8 mouse cellular contexts compared by ENCODE assay signal in the genomic region with DNA sequence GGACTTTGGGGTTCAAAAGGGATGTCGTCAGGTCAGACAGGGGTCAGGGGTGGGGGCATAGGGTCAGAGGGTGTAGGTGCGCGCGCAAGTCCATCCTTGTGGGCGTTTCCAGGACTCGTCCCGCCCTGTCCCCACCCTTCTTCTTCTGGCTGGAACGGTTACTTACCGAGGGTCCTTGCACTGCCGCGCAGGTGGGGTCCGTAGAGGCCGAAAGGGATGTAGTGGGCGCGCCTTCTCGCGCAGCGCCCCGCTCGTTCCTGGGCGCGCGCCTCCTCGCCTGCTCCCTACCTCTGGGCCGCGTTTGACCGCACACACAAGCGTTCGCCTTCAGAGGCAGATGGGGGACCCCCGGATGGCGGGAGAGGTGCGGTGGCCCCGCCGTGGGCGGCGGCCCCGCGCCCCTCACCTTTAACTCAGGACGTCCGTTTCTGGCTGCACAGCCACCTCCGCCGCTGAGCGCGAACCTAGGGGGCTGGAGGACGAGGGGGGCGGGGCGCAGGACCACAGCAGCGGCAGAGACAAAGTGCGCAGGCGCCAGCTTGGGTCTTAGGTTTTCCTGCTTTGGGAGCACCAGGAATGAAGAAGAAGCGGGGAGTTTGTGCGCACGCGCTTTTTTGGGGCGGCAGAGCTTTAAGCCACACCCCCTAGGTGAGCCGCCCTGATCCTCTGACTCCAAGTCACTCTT. TPM values are rescaled to one million over a fixed set of nuclear protein-coding genes. Genes with fewer than 3 reads are reported as not detected.
DNase-seq lines count a peak whose midpoint lies in the region; ATAC-seq lines count a peak whose summit lies in the region.

A gene (minus strand): TSS at position 474 of the 685 bp plus-strand sequence.

- no peaks in the 10 kb centered on the region for H3K27me3 ChIP-seq in megakaryocyte, embryonic 14.5 days (replicated peaks)
- H3K27me3 ChIP-seq in intestine, embryonic 14.5 days (replicated peaks; ENCODE audit: control insufficient read depth, insufficient read depth, low read length), result no peaks in the 10 kb centered on the region
- no peaks in the 10 kb centered on the region for H3K27me3 ChIP-seq in midbrain, embryonic 10.5 days (ENCODE audit: low read depth, poor library complexity, severe bottlenecking)
- no peaks in the 10 kb centered on the region for H3K27me3 ChIP-seq in stomach, embryonic 16.5 days (ENCODE audit: control insufficient read depth, insufficient read depth, low read length)

- intact Hi-C loops in left cerebral cortex, postnatal 36 days (cut with DNase I), result no loop called here

- H3K27ac ChIP-seq in intestine, embryonic 14.5 days (ENCODE audit: low read depth), result no peak within 1 kb of the TSS
- peak within 1 kb of the TSS; percentile 86 for H3K27ac ChIP-seq in midbrain, embryonic 10.5 days (replicated peaks)
- H3K27ac ChIP-seq in stomach, embryonic 16.5 days (ENCODE audit: low read length), result no peak within 1 kb of the TSS

- H3K9me3 ChIP-seq in megakaryocyte, embryonic 14.5 days, result no peaks in the 10 kb centered on the region
- no peaks in the 10 kb centered on the region for H3K9me3 ChIP-seq in intestine, embryonic 14.5 days (ENCODE audit: control insufficient read depth, low read length)
- H3K9me3 ChIP-seq in midbrain, embryonic 10.5 days (replicated peaks), result 0 out of 2 replicates have a peak, but pooled peaks cover 5% of the 10 kb centered on the region
- no peaks in the 10 kb centered on the region for H3K9me3 ChIP-seq in stomach, embryonic 16.5 days (replicated peaks; ENCODE audit: control insufficient read depth, low read length)

- peak within 1 kb of the TSS; percentile 45 for H3K9ac ChIP-seq in intestine, embryonic 14.5 days (ENCODE audit: low read length)
- H3K9ac ChIP-seq in stomach, embryonic 16.5 days (ENCODE audit: low read length), result peak within 1 kb of the TSS; percentile 74

- peak within 1 kb of the TSS; percentile 91 for H3K4me3 ChIP-seq in megakaryocyte, embryonic 14.5 days (replicated peaks)
- H3K4me3 ChIP-seq in intestine, embryonic 14.5 days (ENCODE audit: low read depth, low read length), result peak within 1 kb of the TSS; percentile 54
- peak within 1 kb of the TSS; percentile 73 for H3K4me3 ChIP-seq in midbrain, embryonic 10.5 days
- peak within 1 kb of the TSS; percentile 60 for H3K4me3 ChIP-seq in stomach, embryonic 16.5 days (replicated peaks; ENCODE audit: low read length)

- no peaks in the 10 kb centered on the region for H3K4me1 ChIP-seq in megakaryocyte, embryonic 14.5 days
- no peaks in the 10 kb centered on the region for H3K4me1 ChIP-seq in intestine, embryonic 14.5 days (replicated peaks; ENCODE audit: control insufficient read depth, insufficient read depth, low read length)
- H3K4me1 ChIP-seq in midbrain, embryonic 10.5 days, result peaks cover 8% of the 10 kb centered on the region; the same call in 1 of the 2 replicates
- no peaks in the 10 kb centered on the region; the same call in 1 of the 2 replicates for H3K4me1 ChIP-seq in stomach, embryonic 16.5 days (ENCODE audit: control insufficient read depth, insufficient read depth, low read length)

- ATAC-seq in megakaryocyte, adult 5-6 weeks (ENCODE audit: poor library complexity, severe bottlenecking), result no peak
- peak; percentile 85 for ATAC-seq in intestine, embryonic 14.5 days (replicated peaks; ENCODE audit: low FRiP score, low TSS enrichment, low read depth)
- ATAC-seq in stomach, embryonic 16.5 days (ENCODE audit: insufficient read depth, low FRiP score), result peak; percentile 83; the same call in 1 of the 2 replicates

- DNase-seq in cerebellum, adult 9-10 months, result peak; percentile 85
- DNase-seq in frontal cortex, adult 2 months (ENCODE audit: extremely low spot score in 1 of 2, low spot score in 1 of 2), result peak; percentile 38 to 83
- DNase-seq in intestine, embryonic 14.5 days (ENCODE audit: low spot score), result peak; percentile 73
- DNase-seq in left cerebral cortex, postnatal 36 days (ENCODE audit: low spot score in 2 of 2), result peak; percentile 73 to 77
- peak; percentile 77 for DNase-seq in midbrain, embryonic 10.5 days (ENCODE audit: low spot score)

- WGBS in intestine, embryonic 14.5 days, result 9% methylated on average over 49 of the region's 56 CpGs
- 21% methylated on average over 55 of the region's 56 CpGs for WGBS in midbrain, embryonic 10.5 days
- WGBS in stomach, embryonic 16.5 days, result 13% methylated on average over 44 of the region's 56 CpGs

- peak within 1 kb of the TSS; percentile 48 for H3K4me2 ChIP-seq in intestine, embryonic 14.5 days (ENCODE audit: low read length)
- peak within 1 kb of the TSS; percentile 51 for H3K4me2 ChIP-seq in stomach, embryonic 16.5 days (ENCODE audit: low read depth, low read length)

- no peaks in the 10 kb centered on the region for H3K36me3 ChIP-seq in megakaryocyte, embryonic 14.5 days (replicated peaks; ENCODE audit: low read length)
- H3K36me3 ChIP-seq in intestine, embryonic 14.5 days (ENCODE audit: control insufficient read depth, insufficient read depth, low read length), result no peaks in the 10 kb centered on the region
- no peaks in the 10 kb centered on the region for H3K36me3 ChIP-seq in midbrain, embryonic 10.5 days
- no peaks in the 10 kb centered on the region for H3K36me3 ChIP-seq in stomach, embryonic 16.5 days (ENCODE audit: control insufficient read depth, insufficient read depth, low read length)

RNA-seq across cellular contexts. Expression of the gene that starts here (rescaled TPM):
- 8.5 and 31.6 TPM in 2 replicates for polyA plus RNA-seq in megakaryocyte, embryonic 14.5 days (2012; ENCODE audit: insufficient read depth, low replicate concordance)
- total RNA-seq in megakaryocyte, adult 5-6 weeks (2015), result not detected in 2 replicates
- total RNA-seq in megakaryocyte, adult 5-6 weeks (2017), result not detected in 2 replicates
- polyA plus RNA-seq in frontal cortex, adult 2 months (2012; rRNA removed), result 23.7 and 25.4 TPM in 2 replicates
- 14.1 and 15.4 TPM in 2 replicates for polyA plus RNA-seq in intestine, embryonic 14.5 days (2014; fragmentation: Nextera tagmentation; extraction: Ambion mirVana)
- 10 to 100 TPM; 22.8 to 24.8 TPM for total RNA-seq in left cerebral cortex, postnatal 36 days (2021)
- 17.0 and 17.6 TPM in 2 replicates for polyA plus RNA-seq in midbrain, embryonic 10.5 days (2016; fragmentation: Nextera tagmentation; extraction: Ambion mirVana)
- 17.9 and 18.2 TPM in 2 replicates for polyA plus RNA-seq in stomach, embryonic 16.5 days (2015; fragmentation: Nextera tagmentation; extraction: Ambion mirVana)

Comparison
In these comparisons a context has a peak if more than half of its experiments do, and no peak if none do; other contexts are left out.
1. RNA of the gene that starts here (total RNA-seq): 22.8 to 24.8 TPM in left cerebral cortex, postnatal 36 days; not detected in megakaryocyte, adult 5-6 weeks; every median in the first group is over 10 times any median in the second.
2. Peak in every context shown above with its lines, with median percentiles within 50 percentile points of each other: H3K4me3 ChIP-seq and DNase-seq.